ENCODE assay signal across 8 mouse cellular contexts in genomic region chr9:54676531-54676986, GRCm38 (mm10). TPM values are rescaled to one million over a fixed set of nuclear protein-coding genes. Genes with fewer than 3 reads are reported as not detected.
DNase-seq lines count a peak whose midpoint lies in the region; ATAC-seq and TF ChIP-seq lines count a peak whose summit lies in the region.

No protein-coding gene starts in this region.

- H3K9ac ChIP-seq in hindbrain, postnatal 0 days (replicated peaks; ENCODE audit: low read length), result no peak overlapping the region

- no peaks in the 10 kb centered on the region for H3K27me3 ChIP-seq in hindbrain, postnatal 0 days (ENCODE audit: insufficient read depth, low read length)

- no peaks in the 10 kb centered on the region for H3K36me3 ChIP-seq in hindbrain, postnatal 0 days (ENCODE audit: insufficient read depth, low read length)

- peak overlapping the region; percentile 44 for H3K4me2 ChIP-seq in hindbrain, postnatal 0 days (ENCODE audit: low read depth, low read length)

- 1% methylated on average over 14 of the region's 14 CpGs for WGBS in hindbrain, postnatal 0 days

- peak; percentile 86 for TF ChIP-seq CTCF in hindbrain, postnatal 0 days (IDR thresholded peaks at IDR 0.05; ENCODE audit: low read depth)

- peak; percentile 68 for DNase-seq in ZHBTc4 (ENCODE audit: low read depth, low spot score)
- peak; percentile 40 to 41 for DNase-seq in gastrocnemius, adult 8-10 months (ENCODE audit: low spot score in 2 of 2)
- peak; percentile 88 for DNase-seq in hindbrain, postnatal 0 days (ENCODE audit: low spot score)
- peak; percentile 78 to 79 for DNase-seq in left cerebral cortex, adult 18-20 months (ENCODE audit: low spot score in 2 of 2)
- peak; percentile 63 to 80 for DNase-seq in lung, postnatal 4 days
- DNase-seq in retina, postnatal 7 days (ENCODE audit: low read depth, low spot score), result peak; percentile 61
- peak; percentile 69 for DNase-seq in urinary bladder, postnatal 25 days (ENCODE audit: low spot score)

- no peak overlapping the region for H3K27ac ChIP-seq in hindbrain, postnatal 0 days

- peak; percentile 93 for ATAC-seq in common myeloid progenitor, adult 5-6 weeks (replicated peaks; ENCODE audit: low read depth, poor library complexity, severe bottlenecking)
- ATAC-seq in hindbrain, postnatal 0 days, result peak; percentile 89

- H3K4me1 ChIP-seq in hindbrain, postnatal 0 days (ENCODE audit: insufficient read depth, low read length), result no peaks in the 10 kb centered on the region

- H3K4me3 ChIP-seq in hindbrain, postnatal 0 days (ENCODE audit: low read length), result 0 out of 2 replicates have a peak overlapping the region, but pooled peaks have one; percentile 5

- no peaks in the 10 kb centered on the region for H3K9me3 ChIP-seq in hindbrain, postnatal 0 days (ENCODE audit: low read length)

RNA-seq across cellular contexts. Expression of gene Acsbg1, which starts 14.9 kb away (rescaled TPM):
- total RNA-seq in common myeloid progenitor, adult 5-6 weeks (2017), result not detected in 2 replicates
- total RNA-seq in gastrocnemius, adult 8-10 months (2022), result under 1 TPM; 0.10 to 0.32 (median 0.24) TPM
- total RNA-seq in hindbrain, postnatal 0 days (2014; rRNA removed), result 101 and 106 TPM in 2 replicates
- polyA plus RNA-seq in hindbrain, postnatal 0 days (2015; fragmentation: Nextera tagmentation; extraction: Ambion mirVana), result 57.1 and 67.4 TPM in 2 replicates
- 100 to 1,000 TPM; 109 to 126 TPM for total RNA-seq in left cerebral cortex, adult 18-20 months (2021)

RNA-seq across cellular contexts. Expression of gene Dnaja4, which starts 22.1 kb away (rescaled TPM):
- 3.8 and 6.7 TPM in 2 replicates for total RNA-seq in common myeloid progenitor, adult 5-6 weeks (2017)
- total RNA-seq in gastrocnemius, adult 8-10 months (2022), result 10 to 100 TPM; 49.0 to 56.8 (median 51.9) TPM
- total RNA-seq in hindbrain, postnatal 0 days (2014; rRNA removed), result 5.5 and 11.3 TPM in 2 replicates
- 6.2 and 6.7 TPM in 2 replicates for polyA plus RNA-seq in hindbrain, postnatal 0 days (2015; fragmentation: Nextera tagmentation; extraction: Ambion mirVana)
- 10 to 100 TPM; 49.6 to 51.2 TPM for total RNA-seq in left cerebral cortex, adult 18-20 months (2021)

RNA-seq across cellular contexts. Expression of gene Wdr61, which starts 57.8 kb away (rescaled TPM):
- 98.2 and 105 TPM in 2 replicates for total RNA-seq in common myeloid progenitor, adult 5-6 weeks (2017)
- total RNA-seq in gastrocnemius, adult 8-10 months (2022), result 10 to 100 TPM; 15.5 to 20.2 (median 17.1) TPM
- total RNA-seq in hindbrain, postnatal 0 days (2014; rRNA removed), result 35.6 and 37.9 TPM in 2 replicates
- polyA plus RNA-seq in hindbrain, postnatal 0 days (2015; fragmentation: Nextera tagmentation; extraction: Ambion mirVana), result 88.5 and 96.7 TPM in 2 replicates
- 10 to 100 TPM; 58.9 to 60.0 TPM for total RNA-seq in left cerebral cortex, adult 18-20 months (2021)

Comparison
In these comparisons a context has a peak if more than half of its experiments do, and no peak if none do; other contexts are left out.
1. RNA of gene Acsbg1, which starts 14.9 kb away (total RNA-seq): 109 to 126 TPM in left cerebral cortex, adult 18-20 months and 101 to 106 TPM in hindbrain, postnatal 0 days; 0.10 to 0.32 TPM in gastrocnemius, adult 8-10 months and not detected in common myeloid progenitor, adult 5-6 weeks; every median in the first group is over 10 times any median in the second.
2. Peak in every context shown above with its lines, with median percentiles within 50 percentile points of each other: DNase-seq.